In the genomic region with DNA sequence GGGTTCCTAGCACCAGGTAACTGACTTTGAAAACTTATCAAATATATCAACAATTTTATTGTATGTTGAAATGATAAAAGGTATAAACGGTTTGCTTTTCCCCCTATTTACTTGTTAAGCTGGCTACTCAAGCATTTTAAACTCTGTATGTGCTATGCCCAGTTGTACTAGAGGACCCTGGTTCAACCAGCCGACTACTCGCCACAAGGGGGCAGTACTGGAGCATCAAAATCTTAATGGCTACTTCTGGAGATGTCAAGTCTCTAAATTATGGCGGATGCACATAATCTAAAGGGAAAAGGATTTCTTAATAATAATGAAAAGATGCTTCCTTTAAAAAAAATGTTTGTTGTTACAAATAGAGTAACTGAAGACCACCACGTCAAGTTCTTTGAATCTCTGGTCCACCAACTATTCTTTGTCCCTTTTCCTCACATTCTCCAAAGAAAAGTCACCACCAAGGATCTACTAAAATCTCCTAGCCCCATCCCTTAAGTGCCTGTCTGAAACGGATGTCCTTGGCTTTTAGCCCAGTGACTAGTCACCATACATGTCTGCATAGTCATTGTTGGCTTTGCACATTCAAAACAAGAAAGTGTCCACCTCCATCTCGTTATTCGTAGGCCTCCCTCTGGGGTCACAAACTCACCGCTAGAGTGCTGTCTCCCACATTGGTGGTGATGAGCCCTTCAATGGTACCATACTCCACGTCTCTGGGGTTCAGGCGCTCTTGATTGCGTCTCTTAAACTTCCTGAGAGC, we compare ENCODE assay signal across 8 mouse cellular contexts. TPM values are rescaled to one million over a fixed set of nuclear protein-coding genes. Genes with fewer than 3 reads are reported as not detected.
DNase-seq lines count a peak whose midpoint lies in the region; ATAC-seq and TF ChIP-seq lines count a peak whose summit lies in the region.

No protein-coding gene starts in this region.

- TF ChIP-seq CTCF in CH12.LX (conservative IDR thresholded peaks at IDR 0.05 in 1 of 2, IDR thresholded peaks at IDR 0.05 in 1 of 2; ENCODE audit: low read depth in 2 of 2, low read length in 2 of 2), result peak; percentile 22 to 63; a peak in 2 of 4 replicates

- H3K4me1 ChIP-seq in CH12.LX (ENCODE audit: control insufficient read depth in 1 of 2, insufficient read depth in 2 of 2), result peaks cover 0 to 4% of the 10 kb centered on the region in 2 experiments; a peak in 1 of 4 replicates
- H3K4me1 ChIP-seq in embryonic facial prominence, embryonic 11.5 days (ENCODE audit: control insufficient read depth, insufficient read depth, low read length), result no peaks in the 10 kb centered on the region
- H3K4me1 ChIP-seq in heart, embryonic 10.5 days, result peaks cover 4% of the 10 kb centered on the region; the same call in 1 of the 2 replicates
- no peaks in the 10 kb centered on the region for H3K4me1 ChIP-seq in liver, embryonic 13.5 days (replicated peaks)

- TF ChIP-seq EP300 in CH12.LX (IDR thresholded peaks at IDR 0.05; ENCODE audit: low read length), result no peak

- in situ Hi-C loops in CH12.LX (cut with MboI; ENCODE audit: low pct_ligation_motif_present, low pct_unique_long_range_greater_than_20kb, low sequenced_read_pairs), result loop anchor here (10.0 kb wide), 1 partner anchor 188 kb away; no protein-coding TSS in a partner anchor

- dilution Hi-C loops in CH12.LX (cut with MboI; ENCODE audit: extremely low pct_ligation_motif_present, extremely low pct_unique_long_range_greater_than_20kb, low sequenced_read_pairs), result no loop called here

- peak; percentile 71 for DNase-seq in CH12.LX (ENCODE audit: extremely low read depth)
- DNase-seq in adrenal gland, postnatal 4 days (ENCODE audit: low spot score in 2 of 2), result peak; percentile 61 to 73
- peak; percentile 88 for DNase-seq in embryonic facial prominence, embryonic 11.5 days (ENCODE audit: low spot score)
- DNase-seq in heart, embryonic 10.5 days (ENCODE audit: low spot score), result peak; percentile 84
- DNase-seq in kidney, postnatal 10 days, result peak; percentile 93
- DNase-seq in liver, embryonic 13.5 days, result peak; percentile 20
- peak; percentile 85 for DNase-seq in ovary, postnatal 14 days (ENCODE audit: low spot score)
- DNase-seq in urinary bladder, postnatal 10 days (ENCODE audit: low spot score), result peak; percentile 58

- TF ChIP-seq RAD21 in CH12.LX (IDR thresholded peaks at IDR 0.05; ENCODE audit: low read depth, low read length), result peak; percentile 62

- no peaks in the 10 kb centered on the region for H3K36me3 ChIP-seq in CH12.LX (replicated peaks in 1 of 2; ENCODE audit: control insufficient read depth in 1 of 2, insufficient read depth in 1 of 2, low read length in 1 of 2)
- H3K36me3 ChIP-seq in embryonic facial prominence, embryonic 11.5 days (replicated peaks; ENCODE audit: control insufficient read depth, insufficient read depth, low read depth, low read length), result no peaks in the 10 kb centered on the region
- H3K36me3 ChIP-seq in heart, embryonic 10.5 days, result peaks cover 39% of the 10 kb centered on the region
- no peaks in the 10 kb centered on the region; the same call in 1 of the 2 replicates for H3K36me3 ChIP-seq in liver, embryonic 13.5 days

- 66% methylated on average over 12 of the region's 12 CpGs for WGBS in embryonic facial prominence, embryonic 11.5 days
- 57% methylated on average over 12 of the region's 12 CpGs for WGBS in heart, embryonic 10.5 days
- 52% methylated on average over 12 of the region's 12 CpGs for WGBS in liver, embryonic 13.5 days (ENCODE audit: insufficient replicate concordance)

- H3K4me3 ChIP-seq in CH12.LX (replicated peaks in 1 of 3; ENCODE audit: low read depth in 2 of 3, low read length in 2 of 3, poor library complexity in 1 of 3), result no peak overlapping the region
- H3K4me3 ChIP-seq in embryonic facial prominence, embryonic 11.5 days (ENCODE audit: low read depth, low read length), result no peak overlapping the region
- H3K4me3 ChIP-seq in heart, embryonic 10.5 days, result no peak overlapping the region
- H3K4me3 ChIP-seq in liver, embryonic 13.5 days (replicated peaks), result no peak overlapping the region

- H3K27me3 ChIP-seq in CH12.LX (replicated peaks), result no peaks in the 10 kb centered on the region
- no peaks in the 10 kb centered on the region for H3K27me3 ChIP-seq in embryonic facial prominence, embryonic 11.5 days (ENCODE audit: control insufficient read depth, insufficient read depth, low read length)
- H3K27me3 ChIP-seq in heart, embryonic 10.5 days (ENCODE audit: insufficient read depth, poor library complexity, severe bottlenecking), result no peaks in the 10 kb centered on the region
- no peaks in the 10 kb centered on the region for H3K27me3 ChIP-seq in liver, embryonic 13.5 days

- TF ChIP-seq POLR2A in CH12.LX (IDR thresholded peaks at IDR 0.05; ENCODE audit: low read depth, low read length), result no peak

- no peak overlapping the region for H3K9ac ChIP-seq in CH12.LX (ENCODE audit: insufficient read depth, low read depth)
- no peak overlapping the region for H3K9ac ChIP-seq in embryonic facial prominence, embryonic 11.5 days (replicated peaks; ENCODE audit: low read length)
- no peak overlapping the region for H3K9ac ChIP-seq in liver, embryonic 13.5 days

- no peaks in the 10 kb centered on the region for H3K9me3 ChIP-seq in CH12.LX (replicated peaks; ENCODE audit: low read length)
- H3K9me3 ChIP-seq in embryonic facial prominence, embryonic 11.5 days (replicated peaks; ENCODE audit: control insufficient read depth, low read length), result no peaks in the 10 kb centered on the region
- H3K9me3 ChIP-seq in heart, embryonic 10.5 days, result no peaks in the 10 kb centered on the region
- no peaks in the 10 kb centered on the region for H3K9me3 ChIP-seq in liver, embryonic 13.5 days (replicated peaks)

- no peak for ATAC-seq in embryonic facial prominence, embryonic 11.5 days (replicated peaks; ENCODE audit: insufficient number of reproducible peaks, low FRiP score, low TSS enrichment, low read depth)
- no peak for ATAC-seq in liver, embryonic 13.5 days (ENCODE audit: low read depth)

- no peak overlapping the region for H3K27ac ChIP-seq in CH12.LX (ENCODE audit: insufficient read depth, low read depth)
- H3K27ac ChIP-seq in embryonic facial prominence, embryonic 11.5 days (replicated peaks; ENCODE audit: low read depth, low read length), result no peak overlapping the region
- H3K27ac ChIP-seq in heart, embryonic 10.5 days, result no peak overlapping the region
- no peak overlapping the region for H3K27ac ChIP-seq in liver, embryonic 13.5 days

- no peak overlapping the region for H3K4me2 ChIP-seq in CH12.LX (ENCODE audit: insufficient read depth, low read depth, poor library complexity, severe bottlenecking)
- no peak overlapping the region for H3K4me2 ChIP-seq in embryonic facial prominence, embryonic 11.5 days (ENCODE audit: low read depth, low read length)
- no peak overlapping the region for H3K4me2 ChIP-seq in liver, embryonic 13.5 days

- no peaks in the 10 kb centered on the region for H3K79me2 ChIP-seq in CH12.LX (replicated peaks; ENCODE audit: control insufficient read depth, extremely low read depth, insufficient read depth, poor library complexity, severe bottlenecking)

TF ChIP-seq in CH12.LX, 34 proteins besides CTCF, POLR2A, EP300 and RAD21:
- TF ChIP-seq ZC3H11A (IDR thresholded peaks at IDR 0.05; ENCODE audit: low read depth, low read length), result no peak
- no peak for TF ChIP-seq TCF12 (IDR thresholded peaks at IDR 0.05; ENCODE audit: low read depth, low read length)
- no peak for TF ChIP-seq UBTF (IDR thresholded peaks at IDR 0.05; ENCODE audit: low read depth, low read length)
- peak; percentile 51 for TF ChIP-seq SMC3 (IDR thresholded peaks at IDR 0.05; ENCODE audit: low read depth, low read length)

RNA-seq across cellular contexts. Expression of gene Gm17409, which starts 7.2 kb away (rescaled TPM):
- total RNA-seq in CH12.LX (2012; rRNA removed) (not detected in 2 replicates), CH12.LX (2014; rRNA removed) (not detected in 2 replicates)
- not detected in 2 replicates for polyA plus RNA-seq in CH12.LX (2012; ENCODE audit: insufficient read length, low read depth)
- total RNA-seq in adrenal gland, postnatal 4 days (2021), result not detected
- polyA plus RNA-seq in embryonic facial prominence, embryonic 11.5 days (2014; fragmentation: Nextera tagmentation; extraction: Ambion mirVana), result not detected in 2 replicates
- not detected in 2 replicates for polyA plus RNA-seq in heart, embryonic 10.5 days (2016; fragmentation: Nextera tagmentation; extraction: Ambion mirVana)
- not detected in 2 replicates for polyA plus RNA-seq in liver, embryonic 13.5 days (2015; fragmentation: Nextera tagmentation; extraction: Ambion mirVana)

Comparison
In these comparisons a context has a peak if more than half of its experiments do, and no peak if none do; other contexts are left out.
1. DNase-seq: peak in every context shown above with its lines; median percentile 93 in kidney, postnatal 10 days; 88 in embryonic facial prominence, embryonic 11.5 days; 85 in ovary, postnatal 14 days; 84 in heart, embryonic 10.5 days; 71 in CH12.LX; 67 in adrenal gland, postnatal 4 days; 58 in urinary bladder, postnatal 10 days; 20 in liver, embryonic 13.5 days.